Mouse (Mus musculus): ENCODE data around the gene Frmd4a.

The Frmd4a gene

DNA sequence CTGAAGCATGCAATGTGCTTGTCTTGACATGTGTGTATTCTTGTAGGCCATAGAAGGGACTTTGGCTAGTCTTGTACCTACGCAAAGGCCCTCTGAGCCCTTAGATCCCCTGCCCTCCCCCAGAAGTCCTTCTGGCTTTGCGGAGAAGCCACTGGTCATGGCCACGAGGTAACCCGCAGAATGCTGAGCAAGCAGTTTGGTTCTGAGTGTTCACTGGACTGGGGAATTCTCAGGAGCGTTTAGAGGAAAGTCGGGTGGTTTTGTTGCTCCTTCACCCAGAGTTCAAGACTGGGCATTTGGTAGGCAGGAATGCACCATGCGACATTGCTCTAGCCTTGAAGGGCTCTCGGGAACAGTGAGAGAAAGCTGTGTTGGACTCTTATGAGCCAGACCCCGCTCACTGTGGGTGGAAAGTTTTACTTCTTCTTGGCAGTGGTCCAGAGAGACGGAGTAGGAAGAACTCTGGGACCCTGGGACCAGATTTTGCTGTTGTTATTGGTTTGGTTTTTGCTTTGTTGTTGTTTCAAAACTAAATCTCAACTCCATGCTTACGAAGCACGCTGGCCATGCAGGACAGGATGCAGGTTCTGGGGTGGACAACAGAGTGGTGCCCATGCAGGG is 432.5 kb downstream of the Frmd4a start:
- no peak for DNase-seq

DNA sequence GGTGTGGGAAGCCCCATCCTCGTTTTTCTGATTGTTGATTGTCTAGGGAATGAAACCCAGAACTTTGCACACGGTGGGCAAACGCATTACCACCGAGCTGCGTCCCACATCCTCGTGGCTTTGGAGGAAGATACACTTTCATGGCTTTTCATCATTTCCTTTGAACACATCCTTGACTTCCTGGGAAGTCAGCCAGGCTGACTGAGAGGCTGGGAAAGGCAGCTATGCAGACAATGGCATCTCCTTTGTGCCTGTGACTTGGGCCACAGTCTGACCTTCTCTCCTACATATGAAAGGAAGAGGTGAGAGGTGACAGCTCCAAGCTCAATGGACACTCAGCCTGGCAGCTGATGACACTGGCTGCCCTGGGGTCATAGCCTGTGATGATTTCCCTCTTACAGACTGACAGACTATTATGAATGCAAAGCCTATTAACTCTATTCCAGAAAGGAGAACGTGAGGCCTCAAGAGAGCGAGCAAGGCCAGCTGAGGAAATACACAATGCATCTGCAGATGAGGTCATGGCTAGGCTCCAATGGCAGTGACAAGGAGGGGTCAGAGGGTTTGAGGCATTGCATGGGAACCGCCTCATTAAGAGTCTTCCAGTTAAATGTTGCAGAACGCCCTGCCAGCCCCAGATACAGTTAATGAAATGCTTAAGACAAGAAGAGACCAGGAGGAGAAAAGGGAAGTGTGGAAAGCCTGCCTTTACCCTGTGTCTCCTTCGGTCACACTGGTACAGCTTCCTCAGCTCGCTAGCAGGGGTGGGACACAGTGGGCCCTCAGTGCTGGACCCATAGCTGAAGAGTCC is 435.3 kb downstream of the Frmd4a start:
- no peak for DNase-seq

- DNase-seq = no peak
These were observed 437.8 kb downstream of the Frmd4a start for GRCm38 (mm10) chr2:4455097-4456025.

DNA sequence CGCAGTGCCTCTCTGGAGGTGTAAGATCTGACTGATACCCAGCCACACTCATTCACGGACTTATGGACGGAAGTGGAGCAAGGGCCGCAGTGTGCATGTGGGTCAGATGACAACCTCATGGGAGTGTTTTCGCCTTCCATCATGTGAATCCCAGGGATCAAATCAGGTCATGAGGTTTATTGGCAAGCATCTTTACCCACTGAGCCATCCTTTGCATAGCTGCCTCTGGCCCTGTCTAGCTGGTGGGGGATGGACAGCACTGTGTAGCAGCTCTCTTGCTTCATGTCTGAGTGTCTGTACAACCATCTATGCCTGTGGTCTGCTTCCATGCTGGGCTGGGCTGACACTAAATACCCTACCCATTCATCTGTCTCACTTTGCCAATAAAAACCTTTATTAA is 443.4 kb downstream of the Frmd4a start:
- DNase-seq = peak; percentile 55 to 61

GRCm38 (mm10) chr2:4461514-4461913 is 444.0 kb downstream of the Frmd4a start:
- DNase-seq = no peak

DNA sequence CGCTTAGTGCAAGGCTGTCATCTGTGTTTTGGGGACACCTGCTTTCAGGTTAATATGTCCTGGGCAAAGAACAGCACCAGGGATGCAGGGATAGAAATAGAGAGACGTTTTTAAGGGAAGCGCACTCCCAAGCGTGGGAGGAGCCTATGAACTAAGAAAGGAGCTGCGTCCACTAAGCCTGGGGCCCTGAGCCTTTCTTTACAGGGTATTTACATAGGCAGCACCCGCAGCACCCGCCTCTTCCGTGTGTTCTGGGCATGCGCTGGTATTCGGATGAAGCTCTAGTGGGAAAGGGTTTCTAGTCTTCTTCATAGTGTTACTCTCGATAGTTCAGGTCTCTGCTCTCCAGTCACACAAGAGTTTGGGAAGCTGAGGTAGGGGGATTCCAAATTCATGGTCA is 445.0 kb downstream of the Frmd4a start:
- no peak for DNase-seq

- no peak for DNase-seq
These were observed 448.6 kb downstream of the Frmd4a start for GRCm38 (mm10) chr2:4466084-4466483.

GRCm38 (mm10) chr2:4467314-4467713 is 449.8 kb downstream of the Frmd4a start:
- DNase-seq = no peak

DNA sequence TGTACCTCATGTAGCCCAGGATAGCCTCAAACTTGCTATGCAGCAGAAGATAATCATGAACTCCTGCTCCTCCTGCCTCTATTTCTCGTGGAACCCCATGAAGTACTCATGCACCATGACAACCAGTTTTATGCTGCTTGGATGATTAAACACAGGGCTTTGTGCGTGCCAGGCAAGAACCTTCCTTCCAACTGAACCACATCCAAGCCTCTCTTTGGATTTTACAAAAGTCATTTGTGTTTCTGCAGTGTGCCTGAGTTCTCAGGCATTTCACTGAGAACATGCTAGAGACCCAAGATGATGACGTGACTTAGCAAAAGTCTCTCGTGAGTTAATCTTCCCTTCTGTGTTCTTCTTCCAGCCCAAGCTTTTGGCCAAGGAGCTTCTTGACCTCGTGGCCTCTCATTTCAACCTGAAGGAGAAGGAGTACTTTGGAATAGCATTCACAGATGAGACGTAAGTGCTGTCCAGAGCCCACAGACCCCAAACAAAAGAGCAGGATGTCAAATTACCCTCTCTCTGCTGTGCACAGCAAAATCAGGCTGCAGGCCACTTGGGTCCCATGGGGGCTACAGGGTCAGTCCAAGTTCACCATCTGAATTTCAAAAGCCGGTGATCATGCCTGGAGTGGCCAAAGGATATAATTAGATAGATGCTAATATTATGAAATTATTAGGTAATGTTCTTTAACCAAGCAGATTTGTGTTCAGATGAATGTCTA is 455.4 kb downstream of the Frmd4a start:
- peak; percentile 64 to 72 for DNase-seq

DNA sequence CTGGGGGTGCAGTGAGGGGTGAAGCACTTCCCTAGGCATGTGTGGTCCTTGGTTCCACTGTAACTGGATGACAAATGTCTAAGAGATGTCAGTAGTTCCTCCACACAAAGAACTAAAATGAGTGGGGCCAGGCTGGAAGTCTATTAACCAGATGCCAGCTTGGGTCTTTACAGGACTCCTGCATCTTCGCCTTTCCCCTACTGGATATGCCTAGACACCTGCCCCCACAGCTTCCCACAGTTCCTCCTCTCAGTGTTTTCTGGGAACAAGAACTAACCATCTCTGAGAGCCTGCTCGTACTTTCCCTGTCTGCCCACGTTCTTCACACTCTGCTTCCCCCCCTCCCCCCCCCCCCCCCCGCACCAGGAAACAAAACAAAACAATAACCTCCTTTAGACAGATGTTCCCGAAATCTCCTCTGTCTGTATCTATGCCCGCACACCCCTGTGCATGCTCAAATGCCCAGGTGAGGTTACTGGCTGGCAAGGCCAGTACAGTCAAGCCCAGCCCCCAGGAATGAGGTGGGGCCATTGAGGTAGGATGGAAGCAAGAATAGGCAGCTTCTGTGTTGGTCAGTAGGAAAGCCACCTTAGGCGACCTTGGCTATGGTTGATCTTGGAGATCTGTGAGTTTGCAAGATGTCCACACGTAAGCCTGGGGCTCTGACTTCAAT is 456.5 kb downstream of the Frmd4a start:
- DNase-seq = no peak

GRCm38 (mm10) chr2:4474539-4474937 is 457.0 kb downstream of the Frmd4a start:
- DNase-seq = peak; percentile 51 to 60

GRCm38 (mm10) chr2:4475991-4476390 is 458.5 kb downstream of the Frmd4a start:
- DNase-seq = no peak

DNA sequence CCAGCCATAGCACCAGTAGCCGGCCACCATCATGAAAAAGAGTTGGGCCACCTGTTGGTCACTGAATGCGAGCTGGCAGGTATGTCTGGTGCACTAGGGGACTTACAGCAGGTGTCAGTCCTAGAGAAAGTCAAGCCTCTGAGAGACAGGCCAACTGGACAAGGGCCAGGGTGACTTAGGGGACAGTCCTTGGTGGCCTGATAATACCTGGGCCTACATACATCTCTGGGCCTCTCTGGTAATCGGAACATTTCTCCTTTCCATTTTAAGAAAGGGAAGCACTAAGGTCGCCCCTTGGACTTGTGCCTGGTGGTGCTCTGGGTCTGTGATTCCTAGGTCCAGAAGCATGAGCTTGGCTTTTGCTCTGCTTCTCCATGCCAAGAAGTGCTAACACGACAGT is 459.1 kb downstream of the Frmd4a start:
- DNase-seq = peak; percentile 46

GRCm38 (mm10) chr2:4477311-4477710 is 459.8 kb downstream of the Frmd4a start:
- no peak for DNase-seq

GRCm38 (mm10) chr2:4480180-4480579 is 462.7 kb downstream of the Frmd4a start:
- no peak for DNase-seq

GRCm38 (mm10) chr2:4481154-4481553 is 463.6 kb downstream of the Frmd4a start:
- DNase-seq = peak; percentile 54 to 61

DNA sequence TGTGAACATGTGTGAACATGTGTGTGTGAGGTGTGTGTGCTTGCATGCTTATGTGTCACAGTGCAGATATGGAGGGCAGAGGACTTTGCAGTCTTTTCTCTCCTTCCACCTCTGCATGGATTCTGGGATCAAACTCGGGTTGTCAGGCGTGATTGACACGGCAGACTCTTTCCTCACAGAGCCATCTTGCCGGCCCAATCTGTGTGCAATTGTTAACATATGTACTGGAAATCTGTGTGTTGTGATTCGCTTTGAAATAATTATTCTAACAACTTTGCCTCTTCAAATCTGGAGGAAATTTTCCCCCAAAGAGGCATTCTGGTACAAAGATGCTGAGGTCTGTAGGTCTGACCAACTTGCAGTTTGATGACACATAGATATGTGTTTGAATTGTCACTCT is 468.7 kb downstream of the Frmd4a start:
- DNase-seq = no peak

- DNase-seq = peak; percentile 49 to 50
These were observed 469.8 kb downstream of the Frmd4a start for GRCm38 (mm10) chr2:4487280-4487679.

GRCm38 (mm10) chr2:4490845-4491244 is 473.3 kb downstream of the Frmd4a start:
- peak; percentile 90 to 94 for DNase-seq

GRCm38 (mm10) chr2:4492485-4493481 is 475.3 kb downstream of the Frmd4a start:
- peak; percentile 84 to 87 for DNase-seq

GRCm38 (mm10) chr2:4494478-4494877 is 477.0 kb downstream of the Frmd4a start:
- DNase-seq = no peak
